Mouse (Mus musculus): ENCODE data around the gene Fam111a.

The Fam111a gene

GRCm38 (mm10) chr19:12600684-12601480 is 55.3 kb downstream of the Fam111a start:
- in situ Hi-C loops (cut with MboI; ENCODE audit: low sequenced_read_pairs), result no loop called here

GRCm38 (mm10) chr19:12608336-12608735 is 62.8 kb downstream of the Fam111a start:
- in situ Hi-C loops (cut with MboI; ENCODE audit: low sequenced_read_pairs), result no loop called here

DNA sequence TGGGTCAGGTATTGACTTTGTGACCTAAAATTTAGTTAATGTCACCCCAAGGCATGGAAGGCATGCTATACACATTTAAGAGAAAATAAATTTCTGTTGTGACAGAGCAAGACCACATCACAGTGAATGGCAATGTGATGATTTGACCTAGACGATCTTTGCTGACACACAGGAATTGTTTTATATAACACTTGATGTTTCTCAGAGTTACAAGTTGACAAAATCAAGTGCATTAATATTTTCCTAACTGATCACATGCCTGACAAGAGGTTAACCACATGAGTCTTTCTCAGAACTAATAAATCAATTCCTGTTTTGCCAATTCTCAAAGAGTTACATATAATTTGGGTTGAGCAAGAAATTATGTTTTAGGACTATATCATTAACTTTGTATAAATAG is 68.1 kb downstream of the Fam111a start:
- in situ Hi-C loops (cut with MboI; ENCODE audit: low sequenced_read_pairs), result no loop called here

GRCm38 (mm10) chr19:12633176-12633575 is 87.6 kb downstream of the Fam111a start, which contains the start of gene Glyat:
TSS of gene Glyat (plus strand) at chr19:12633308.
- in situ Hi-C loops (cut with MboI; ENCODE audit: low sequenced_read_pairs), result no loop called here

GRCm38 (mm10) chr19:12634259-12634658 is 88.7 kb downstream of the Fam111a start:
- in situ Hi-C loops (cut with MboI; ENCODE audit: low sequenced_read_pairs), result no loop called here

DNA sequence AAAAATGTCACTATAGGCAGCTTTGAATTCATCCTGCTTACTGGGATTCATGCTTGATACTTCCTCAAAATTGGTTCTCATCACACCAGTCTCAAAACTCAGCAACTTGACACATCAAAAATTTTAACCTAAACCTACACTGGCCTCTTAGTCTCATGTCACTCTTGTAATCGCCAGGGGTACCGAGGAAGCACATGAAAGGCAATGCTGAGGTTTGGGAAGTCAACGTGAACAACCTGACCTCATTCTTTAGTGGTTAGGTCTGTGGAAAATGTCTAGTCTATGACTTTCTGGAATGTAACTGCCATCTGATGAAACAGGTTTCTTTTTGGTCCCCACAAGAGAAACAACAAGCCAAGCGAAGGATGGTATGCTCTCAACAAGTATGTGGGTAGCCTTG is 89.4 kb downstream of the Fam111a start:
- in situ Hi-C loops (cut with MboI; ENCODE audit: low sequenced_read_pairs), result no loop called here

DNA sequence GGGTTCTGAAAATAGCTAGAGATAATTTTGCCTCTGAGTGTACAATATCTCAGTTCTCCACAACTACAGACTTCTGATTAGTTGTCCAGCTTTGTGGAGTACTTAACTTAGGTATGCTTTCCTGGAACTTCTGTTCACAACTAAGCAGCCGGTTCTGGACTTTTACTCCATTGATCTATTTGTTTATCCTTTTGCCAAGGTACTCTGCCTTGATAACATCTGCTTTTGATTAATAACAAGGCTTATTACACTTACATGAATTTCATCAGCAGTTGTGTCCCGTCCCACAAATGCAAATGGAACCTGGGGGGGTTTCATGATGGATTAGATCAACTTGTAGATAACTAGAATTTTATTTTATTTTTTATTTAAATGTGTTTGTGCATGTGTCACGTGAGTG is 91.3 kb downstream of the Fam111a start:
- in situ Hi-C loops (cut with MboI; ENCODE audit: low sequenced_read_pairs), result no loop called here

- in situ Hi-C loops (cut with MboI; ENCODE audit: low sequenced_read_pairs), result no loop called here
These were observed 92.5 kb downstream of the Fam111a start for GRCm38 (mm10) chr19:12638049-12638448.
